Comparison of ENCODE assay signal across 18 mouse cellular contexts in the genomic region with DNA sequence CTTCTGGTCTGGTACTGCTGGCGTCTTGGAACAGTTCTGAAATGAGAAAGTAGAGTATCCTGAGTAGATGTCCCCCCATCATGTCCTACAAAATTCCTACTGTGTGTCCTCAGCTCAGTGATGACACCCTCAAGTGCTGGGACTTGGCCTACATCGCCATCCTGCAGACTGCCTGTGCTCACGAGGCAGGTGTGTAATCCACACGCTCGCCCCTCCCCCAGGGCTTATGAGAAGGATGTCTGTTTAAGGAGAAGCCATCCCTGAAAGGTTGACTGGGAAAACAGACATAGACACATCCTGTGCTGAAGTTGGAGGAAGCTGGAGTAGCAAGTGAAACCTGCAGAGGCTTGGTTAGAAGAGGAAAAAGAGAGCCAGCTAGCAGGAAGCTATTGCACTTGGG.
DNase-seq lines count a peak whose midpoint lies in the region; TF ChIP-seq lines count a peak whose summit lies in the region.
"Had no signal": no experiment of that assay in that cellular context is flagged by ENCODE, and none has a peak within 500 bp of the region (broad histone marks: within the 10 kb centered on the region; RNA-seq: fewer than 3 reads in every experiment).

No protein-coding gene starts in this region.

- H3K4me1 ChIP-seq in liver, adult 2 months (ENCODE audit: control insufficient read depth, insufficient read depth, low read length): 0 out of 2 replicates have a peak, but pooled peaks cover 4% of the 10 kb centered on the region
- H3K4me1 ChIP-seq: forebrain, embryonic 13.5 days; forebrain, embryonic 15.5 days had no signal

- 96% methylated on average over 5 of the region's 5 CpGs for WGBS in liver, adult 2 months

- H3K36me3 ChIP-seq in liver, adult 2 months (ENCODE audit: control insufficient read depth, insufficient read depth, low read length): no peaks in the 10 kb centered on the region
- H3K36me3 ChIP-seq: embryonic facial prominence, embryonic 10.5 days; embryonic facial prominence, embryonic 12.5 days; forebrain, embryonic 15.5 days had no signal

- no peaks in the 10 kb centered on the region for H3K27me3 ChIP-seq in liver, adult 2 months (ENCODE audit: control insufficient read depth, insufficient read depth, low read length)
- H3K27me3 ChIP-seq: embryonic facial prominence, embryonic 12.5 days; forebrain, embryonic 13.5 days; forebrain, embryonic 15.5 days had no signal

- TF ChIP-seq POLR2A in liver, adult 2 months (IDR thresholded peaks at IDR 0.05; ENCODE audit: extremely low read depth, insufficient read depth, low read length): no peak

- no peaks in the 10 kb centered on the region for H3K79me2 ChIP-seq in liver, adult 2 months (ENCODE audit: control insufficient read depth, insufficient read depth, low read length)

- TF ChIP-seq CTCF in liver, adult 2 months (IDR thresholded peaks at IDR 0.05; ENCODE audit: low read depth, low read length): no peak

- peak; percentile 92 for DNase-seq in heart, adult 11 months
- DNase-seq in heart, postnatal 4 days: no peak
- DNase-seq in liver, adult 2 months (ENCODE audit: extremely low read depth, low read depth, low spot score): no peak
- DNase-seq in liver: no peak
- DNase-seq in ovary, adult 18-20 months (ENCODE audit: low spot score): no peak
- DNase-seq: adrenal gland, adult 2 months; adrenal gland, postnatal 10 days; adrenal gland, postnatal 25 days; cerebellum, adult 11-12 months; cerebellum, adult 2 months; cerebellum, adult 9-10 months; cerebellum, postnatal 10 days; cerebellum, postnatal 25 days; forebrain, postnatal 0 days had no signal

- H3K27ac ChIP-seq in liver, adult 2 months (replicated peaks; ENCODE audit: insufficient read depth, low read depth, low read length): peak overlapping the region; percentile 62
- H3K27ac ChIP-seq: embryonic facial prominence, embryonic 10.5 days; embryonic facial prominence, embryonic 12.5 days; forebrain, embryonic 13.5 days; forebrain, embryonic 15.5 days had no signal

- no peak overlapping the region for H3K9ac ChIP-seq in liver, adult 2 months (ENCODE audit: low read depth, low read length)
- H3K9ac ChIP-seq: embryonic facial prominence, embryonic 12.5 days; forebrain, embryonic 13.5 days; forebrain, embryonic 15.5 days; forebrain, postnatal 0 days had no signal

- H3K4me3 ChIP-seq in liver, adult 2 months (ENCODE audit: insufficient read depth, low read depth, low read length): no peak overlapping the region
- H3K4me3 ChIP-seq: embryonic facial prominence, embryonic 10.5 days; embryonic facial prominence, embryonic 12.5 days; forebrain, embryonic 13.5 days; forebrain, embryonic 15.5 days had no signal
